Mouse (Mus musculus): ENCODE measurements at regions not wholly inside any gene's neighbourhood (a gene's known extent, or its start where the extent isn't known, plus 50 kb on each side); places are given as distances from the start of the nearest gene placed in this dataset.

GRCm38 (mm10) chr17:93460409-93460808 lies 261.6 kb downstream of the Adcyap1 start:
- 81% methylated on average over 2 of the region's 2 CpGs for WGBS

DNA sequence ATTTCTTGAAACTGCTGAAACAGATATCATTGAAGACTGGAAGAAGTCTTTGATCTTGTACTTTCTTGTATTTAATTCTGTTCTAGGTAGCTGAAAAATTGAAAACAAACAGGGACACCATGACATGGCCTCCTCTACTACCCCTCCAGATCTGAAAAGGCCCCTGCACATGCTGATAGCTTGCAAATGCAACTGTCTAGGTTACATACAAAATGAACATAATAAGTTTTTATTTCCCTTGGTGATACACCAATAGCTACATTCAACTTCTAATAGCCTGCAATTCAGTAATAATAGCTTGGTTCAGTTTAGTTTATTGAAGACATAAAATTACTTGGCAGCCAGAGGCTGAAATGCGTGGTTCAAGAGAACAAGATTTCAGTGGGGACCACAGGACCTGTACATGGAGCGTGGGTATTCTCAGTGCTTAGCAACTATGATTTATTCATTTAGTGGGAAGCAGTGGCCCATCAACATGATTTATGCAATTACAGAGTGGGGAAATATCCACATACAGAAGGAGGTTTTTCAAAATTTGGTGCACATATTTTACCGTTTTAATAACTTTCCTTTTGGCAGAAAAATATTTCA lies 264.9 kb downstream of the Adcyap1 start:
- H3K9me3 ChIP-seq (replicated peaks; ENCODE audit: control insufficient read depth, low read length) = no peaks in the 10 kb centered on the region
- no peak overlapping the region for H3K4me3 ChIP-seq (ENCODE audit: low read depth, low read length)
- no peaks in the 10 kb centered on the region for H3K36me3 ChIP-seq (replicated peaks; ENCODE audit: control insufficient read depth, insufficient read depth, low read depth, low read length)
- H3K9ac ChIP-seq (replicated peaks; ENCODE audit: low read length) = no peak overlapping the region
- no peak for DNase-seq (ENCODE audit: low spot score)
- H3K27me3 ChIP-seq (ENCODE audit: control insufficient read depth, insufficient read depth, low read length) = no peaks in the 10 kb centered on the region
- 86% methylated on average over 3 of the region's 3 CpGs for WGBS
- no peak overlapping the region for H3K27ac ChIP-seq (replicated peaks; ENCODE audit: low read depth, low read length)
- H3K4me1 ChIP-seq (ENCODE audit: control insufficient read depth, insufficient read depth, low read length) = no peaks in the 10 kb centered on the region
- no peak overlapping the region for H3K4me2 ChIP-seq (ENCODE audit: low read depth, low read length)
- no peak for ATAC-seq (replicated peaks; ENCODE audit: insufficient number of reproducible peaks, low FRiP score, low TSS enrichment, low read depth)

More at GRCm38 (mm10) chr17:93460409-93460808, 261.6 kb downstream of the Adcyap1 start:
- Histone ChIP-seq H3K4me3 (ENCODE audit: low read depth, low read length) (no peak overlapping the region), H3K27me3 (ENCODE audit: control insufficient read depth, insufficient read depth, low read length) (no peaks in the 10 kb centered on the region), H3K4me1 (ENCODE audit: control insufficient read depth, insufficient read depth, low read length) (no peaks in the 10 kb centered on the region), H3K27ac (replicated peaks; ENCODE audit: low read depth, low read length) (no peak overlapping the region), H3K36me3 (replicated peaks; ENCODE audit: control insufficient read depth, insufficient read depth, low read depth, low read length) (no peaks in the 10 kb centered on the region), H3K9ac (replicated peaks; ENCODE audit: low read length) (no peak overlapping the region), H3K9me3 (replicated peaks; ENCODE audit: control insufficient read depth, low read length) (no peaks in the 10 kb centered on the region), H3K4me2 (ENCODE audit: low read depth, low read length) (no peak overlapping the region)
- ATAC-seq (replicated peaks; ENCODE audit: insufficient number of reproducible peaks, low FRiP score, low TSS enrichment, low read depth) = no peak
- DNase-seq (ENCODE audit: low spot score) = no peak

DNA sequence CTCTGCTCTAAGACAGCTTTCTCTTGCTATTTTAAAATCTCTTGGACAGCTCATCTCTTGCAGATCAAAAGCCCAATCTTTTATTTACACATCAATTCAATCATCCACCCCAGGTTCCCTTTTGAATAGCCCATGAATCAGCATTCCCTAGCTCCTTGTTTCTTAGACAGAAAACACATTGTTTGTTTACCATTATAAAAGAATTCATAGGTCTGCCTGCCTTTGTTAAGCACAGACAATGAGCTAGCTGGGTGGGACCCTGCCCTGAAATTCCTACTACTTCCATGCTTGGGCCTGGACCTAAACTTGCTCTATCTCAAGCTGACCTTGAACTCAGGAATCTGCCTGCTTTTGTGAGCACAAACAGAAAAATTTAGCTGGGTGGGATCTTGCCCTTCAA lies 283.6 kb downstream of the Adcyap1 start:
- Histone ChIP-seq H3K4me1 (ENCODE audit: control insufficient read depth, insufficient read depth, low read length) (no peaks in the 10 kb centered on the region), H3K36me3 (replicated peaks; ENCODE audit: control insufficient read depth, insufficient read depth, low read depth, low read length) (no peaks in the 10 kb centered on the region)
- no peak for ATAC-seq (replicated peaks; ENCODE audit: insufficient number of reproducible peaks, low FRiP score, low TSS enrichment, low read depth)

DNA sequence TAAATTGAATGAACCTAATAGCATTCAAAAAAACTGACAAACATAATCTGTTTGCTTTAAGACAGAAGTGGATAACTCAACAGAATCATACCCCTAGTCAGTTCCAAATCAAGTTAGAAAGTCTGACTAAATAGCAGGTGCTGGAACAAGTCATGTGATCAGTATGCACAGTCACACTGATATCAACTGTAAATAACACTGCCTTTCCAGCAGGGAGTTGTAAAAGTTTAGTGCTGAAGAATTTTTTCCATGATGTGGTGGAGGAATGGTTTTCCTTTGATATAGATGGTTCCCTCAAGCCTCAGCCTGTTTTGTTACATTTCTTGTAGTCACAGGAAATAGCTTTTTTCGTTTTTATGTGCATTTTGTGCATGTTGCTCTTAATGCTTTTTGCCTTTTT lies 285.7 kb downstream of the Adcyap1 start:
- Histone ChIP-seq H3K4me1 (ENCODE audit: control insufficient read depth, insufficient read depth, low read length) (no peaks in the 10 kb centered on the region), H3K36me3 (replicated peaks; ENCODE audit: control insufficient read depth, insufficient read depth, low read depth, low read length) (no peaks in the 10 kb centered on the region), H3K9ac (replicated peaks; ENCODE audit: low read length) (no peak overlapping the region), H3K4me2 (ENCODE audit: low read depth, low read length) (no peak overlapping the region), H3K27ac (replicated peaks; ENCODE audit: low read depth, low read length) (no peak overlapping the region), H3K27me3 (ENCODE audit: control insufficient read depth, insufficient read depth, low read length) (no peaks in the 10 kb centered on the region), H3K9me3 (replicated peaks; ENCODE audit: control insufficient read depth, low read length) (no peaks in the 10 kb centered on the region), H3K4me3 (ENCODE audit: low read depth, low read length) (no peak overlapping the region)
- 62% methylated on average over 1 of the region's 1 CpGs for WGBS
- DNase-seq (ENCODE audit: low spot score) (no peak), ATAC-seq (replicated peaks; ENCODE audit: insufficient number of reproducible peaks, low FRiP score, low TSS enrichment, low read depth) (no peak)

More for the DNA sequence above, 283.6 kb downstream of the Adcyap1 start:
- H3K27ac ChIP-seq (replicated peaks; ENCODE audit: low read depth, low read length) = no peak overlapping the region
- no peak overlapping the region for H3K4me3 ChIP-seq (ENCODE audit: low read depth, low read length)
- H3K9me3 ChIP-seq (replicated peaks; ENCODE audit: control insufficient read depth, low read length) = no peaks in the 10 kb centered on the region
- DNase-seq (ENCODE audit: low spot score) = no peak
- H3K9ac ChIP-seq (replicated peaks; ENCODE audit: low read length) = no peak overlapping the region
- H3K27me3 ChIP-seq (ENCODE audit: control insufficient read depth, insufficient read depth, low read length) = no peaks in the 10 kb centered on the region
- no peak overlapping the region for H3K4me2 ChIP-seq (ENCODE audit: low read depth, low read length)

DNA sequence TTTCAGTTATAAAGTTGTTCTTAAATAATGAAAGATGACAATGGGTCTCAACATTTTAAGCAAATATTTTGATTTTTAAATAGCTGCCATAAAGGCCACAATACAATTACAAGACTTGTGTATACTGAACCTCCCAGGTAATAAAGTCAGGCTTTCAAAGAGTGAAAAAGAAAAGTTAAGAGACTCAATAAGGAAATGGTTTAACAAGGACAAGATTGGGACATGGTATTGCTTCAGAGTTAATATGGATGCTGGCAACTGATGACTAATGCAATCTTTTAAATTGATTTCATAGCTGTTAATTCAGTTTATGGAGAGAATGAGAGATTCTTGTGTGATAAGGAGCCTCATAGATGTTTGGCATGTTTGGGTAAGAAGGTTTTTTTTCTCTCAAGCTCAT lies 287.6 kb downstream of the Adcyap1 start:
- Histone ChIP-seq H3K27me3 (ENCODE audit: control insufficient read depth, insufficient read depth, low read length) (no peaks in the 10 kb centered on the region), H3K9me3 (replicated peaks; ENCODE audit: control insufficient read depth, low read length) (no peaks in the 10 kb centered on the region), H3K4me2 (ENCODE audit: low read depth, low read length) (no peak overlapping the region), H3K4me1 (ENCODE audit: control insufficient read depth, insufficient read depth, low read length) (no peaks in the 10 kb centered on the region), H3K4me3 (ENCODE audit: low read depth, low read length) (no peak overlapping the region), H3K27ac (replicated peaks; ENCODE audit: low read depth, low read length) (no peak overlapping the region), H3K36me3 (replicated peaks; ENCODE audit: control insufficient read depth, insufficient read depth, low read depth, low read length) (no peaks in the 10 kb centered on the region), H3K9ac (replicated peaks; ENCODE audit: low read length) (no peak overlapping the region)
- ATAC-seq (replicated peaks; ENCODE audit: insufficient number of reproducible peaks, low FRiP score, low TSS enrichment, low read depth) = no peak
- DNase-seq (ENCODE audit: low spot score) = no peak

DNA sequence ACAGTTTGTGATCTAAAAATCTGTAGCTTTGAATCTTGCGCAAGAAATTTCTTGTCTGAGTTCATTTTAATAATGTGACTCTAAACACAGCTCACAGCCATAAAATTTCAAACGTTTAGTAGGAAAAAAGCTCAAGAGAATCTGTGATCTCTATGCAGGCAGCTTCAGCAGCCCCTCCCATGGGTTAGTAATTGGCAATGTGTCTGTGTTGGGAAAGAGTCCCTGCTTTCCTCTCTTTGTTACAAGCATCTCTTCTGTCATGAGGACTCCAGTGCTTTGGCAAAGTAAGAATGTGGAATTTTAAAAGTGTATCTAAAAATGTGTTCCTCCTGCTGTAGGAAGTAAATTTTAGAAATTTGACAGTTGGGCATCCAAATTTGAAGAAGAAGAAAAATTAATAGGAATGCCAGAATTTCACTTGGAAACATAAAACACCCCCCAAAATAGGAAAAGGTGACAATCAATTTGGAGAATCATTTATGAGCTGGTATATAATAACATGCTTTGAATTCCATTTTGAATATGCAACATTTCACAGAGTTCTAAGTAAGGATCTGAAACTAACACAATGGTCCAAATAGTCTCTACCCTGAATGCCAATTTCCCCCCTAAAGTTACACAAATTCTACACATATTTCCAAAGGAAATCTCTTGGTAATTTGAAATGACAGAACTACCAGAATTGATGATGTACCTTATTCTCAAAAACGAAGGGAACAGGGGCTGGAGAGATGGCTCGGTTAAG lies 291.3 kb downstream of the Adcyap1 start:
- H3K36me3 ChIP-seq (replicated peaks; ENCODE audit: control insufficient read depth, insufficient read depth, low read depth, low read length) = no peaks in the 10 kb centered on the region
- H3K27ac ChIP-seq (replicated peaks; ENCODE audit: low read depth, low read length) = no peak overlapping the region
- DNase-seq (ENCODE audit: low spot score) = no peak
- no peak overlapping the region for H3K4me2 ChIP-seq (ENCODE audit: low read depth, low read length)
- no peaks in the 10 kb centered on the region for H3K4me1 ChIP-seq (ENCODE audit: control insufficient read depth, insufficient read depth, low read length)
- H3K9me3 ChIP-seq (replicated peaks; ENCODE audit: control insufficient read depth, low read length) = no peaks in the 10 kb centered on the region
- H3K9ac ChIP-seq (replicated peaks; ENCODE audit: low read length) = no peak overlapping the region
- no peak for ATAC-seq (replicated peaks; ENCODE audit: insufficient number of reproducible peaks, low FRiP score, low TSS enrichment, low read depth)
- H3K4me3 ChIP-seq (ENCODE audit: low read depth, low read length) = no peak overlapping the region
- WGBS = 73% methylated on average over 4 of the region's 4 CpGs
- no peaks in the 10 kb centered on the region for H3K27me3 ChIP-seq (ENCODE audit: control insufficient read depth, insufficient read depth, low read length)

GRCm38 (mm10) chr17:93508882-93509594 lies 310.2 kb downstream of the Adcyap1 start:
- no peaks in the 10 kb centered on the region for H3K9me3 ChIP-seq (replicated peaks; ENCODE audit: control insufficient read depth, low read length)
- H3K4me1 ChIP-seq (ENCODE audit: control insufficient read depth, insufficient read depth, low read length) = no peaks in the 10 kb centered on the region
- no peak overlapping the region for H3K9ac ChIP-seq (replicated peaks; ENCODE audit: low read length)
- no peak for ATAC-seq (replicated peaks; ENCODE audit: insufficient number of reproducible peaks, low FRiP score, low TSS enrichment, low read depth)
- no peak for DNase-seq (ENCODE audit: low spot score)
- WGBS = 93% methylated on average over 4 of the region's 4 CpGs
- H3K4me2 ChIP-seq (ENCODE audit: low read depth, low read length) = no peak overlapping the region
- H3K27me3 ChIP-seq (ENCODE audit: control insufficient read depth, insufficient read depth, low read length) = no peaks in the 10 kb centered on the region
- H3K36me3 ChIP-seq (replicated peaks; ENCODE audit: control insufficient read depth, insufficient read depth, low read depth, low read length) = no peaks in the 10 kb centered on the region
- H3K4me3 ChIP-seq (ENCODE audit: low read depth, low read length) = no peak overlapping the region
- H3K27ac ChIP-seq (replicated peaks; ENCODE audit: low read depth, low read length) = no peak overlapping the region

GRCm38 (mm10) chr17:93523406-93523805 lies 324.6 kb downstream of the Adcyap1 start:
- no peak overlapping the region for H3K9ac ChIP-seq (replicated peaks; ENCODE audit: low read length)
- no peak for DNase-seq (ENCODE audit: low spot score)
- H3K36me3 ChIP-seq (replicated peaks; ENCODE audit: control insufficient read depth, insufficient read depth, low read depth, low read length) = no peaks in the 10 kb centered on the region
- H3K27ac ChIP-seq (replicated peaks; ENCODE audit: low read depth, low read length) = no peak overlapping the region
- no peaks in the 10 kb centered on the region for H3K27me3 ChIP-seq (ENCODE audit: control insufficient read depth, insufficient read depth, low read length)
- no peaks in the 10 kb centered on the region for H3K9me3 ChIP-seq (replicated peaks; ENCODE audit: control insufficient read depth, low read length)
- no peak for ATAC-seq (replicated peaks; ENCODE audit: insufficient number of reproducible peaks, low FRiP score, low TSS enrichment, low read depth)
- H3K4me3 ChIP-seq (ENCODE audit: low read depth, low read length) = no peak overlapping the region
- H3K4me2 ChIP-seq (ENCODE audit: low read depth, low read length) = no peak overlapping the region
- no peaks in the 10 kb centered on the region for H3K4me1 ChIP-seq (ENCODE audit: control insufficient read depth, insufficient read depth, low read length)
